Mouse (Mus musculus): ENCODE results near the gene Cxcl13. TPM values are rescaled to one million over a fixed set of nuclear protein-coding genes. Genes with fewer than 3 reads are reported as not detected.

Gene Cxcl13
- not detected in 2 replicates for polyA plus RNA-seq (2015; fragmentation: Nextera tagmentation; extraction: Ambion mirVana)

- H3K4me1 ChIP-seq: no peaks in the 10 kb centered on the region
- no peak for ATAC-seq
- H3K36me3 ChIP-seq (ENCODE audit: poor library complexity, severe bottlenecking): no peaks in the 10 kb centered on the region
- 67% methylated on average over 5 of the region's 5 CpGs for WGBS
- H3K4me2 ChIP-seq: no peak within 1 kb of the TSS
- H3K9ac ChIP-seq: no peak within 1 kb of the TSS
- no peaks in the 10 kb centered on the region for H3K27me3 ChIP-seq
- no peaks in the 10 kb centered on the region for H3K9me3 ChIP-seq (replicated peaks)
- no peak within 1 kb of the TSS for H3K27ac ChIP-seq
- H3K4me3 ChIP-seq: no peak within 1 kb of the TSS
Observed at GRCm38 (mm10) chr5:95956651-95957050, at the start of gene Cxcl13. Cxcl13 (plus strand) TSS chr5:95956951.

GRCm38 (mm10) chr5:95911006-95911405 lies 45.7 kb upstream of the Cxcl13 start:
- no peaks in the 10 kb centered on the region for H3K27me3 ChIP-seq
- H3K4me2 ChIP-seq: no peak overlapping the region
- H3K4me1 ChIP-seq: no peaks in the 10 kb centered on the region
- no peaks in the 10 kb centered on the region for H3K36me3 ChIP-seq (ENCODE audit: poor library complexity, severe bottlenecking)
- H3K9ac ChIP-seq: no peak overlapping the region
- 64% methylated on average over 1 of the region's 1 CpGs for WGBS
- no peaks in the 10 kb centered on the region for H3K9me3 ChIP-seq (replicated peaks)
- ATAC-seq: no peak
- no peak overlapping the region for H3K27ac ChIP-seq
- H3K4me3 ChIP-seq: no peak overlapping the region

GRCm38 (mm10) chr5:95918491-95918890 lies 38.3 kb upstream of the Cxcl13 start:
- no peak for ATAC-seq
- WGBS: 89% methylated on average over 6 of the region's 6 CpGs
- Histone ChIP-seq H3K4me1 (no peaks in the 10 kb centered on the region), H3K9ac (no peak overlapping the region), H3K27me3 (no peaks in the 10 kb centered on the region), H3K36me3 (ENCODE audit: poor library complexity, severe bottlenecking) (no peaks in the 10 kb centered on the region), H3K9me3 (replicated peaks) (no peaks in the 10 kb centered on the region), H3K4me3 (no peak overlapping the region), H3K4me2 (no peak overlapping the region), H3K27ac (no peak overlapping the region)

- Histone ChIP-seq H3K36me3 (ENCODE audit: poor library complexity, severe bottlenecking) (no peaks in the 10 kb centered on the region), H3K27me3 (no peaks in the 10 kb centered on the region), H3K9me3 (replicated peaks) (no peaks in the 10 kb centered on the region), H3K4me1 (no peaks in the 10 kb centered on the region), H3K4me3 (no peak overlapping the region), H3K4me2 (no peak overlapping the region), H3K9ac (no peak overlapping the region), H3K27ac (no peak overlapping the region)
- ATAC-seq: peak; percentile 75; the same call in 1 of the 2 replicates
- WGBS: 85% methylated on average over 6 of the region's 6 CpGs
Observed at GRCm38 (mm10) chr5:95924023-95924422, 32.7 kb upstream of the Cxcl13 start.

GRCm38 (mm10) chr5:95925204-95925930 lies 31.4 kb upstream of the Cxcl13 start:
- ATAC-seq: no peak
- no peaks in the 10 kb centered on the region for H3K4me1 ChIP-seq
- no peaks in the 10 kb centered on the region for H3K9me3 ChIP-seq (replicated peaks)
- no peak overlapping the region for H3K4me3 ChIP-seq
- no peak overlapping the region for H3K27ac ChIP-seq
- no peaks in the 10 kb centered on the region for H3K36me3 ChIP-seq (ENCODE audit: poor library complexity, severe bottlenecking)
- whole genome bisulfite sequencing: 91% methylated on average over 10 of the region's 10 CpGs
- H3K4me2 ChIP-seq: no peak overlapping the region
- H3K9ac ChIP-seq: no peak overlapping the region
- no peaks in the 10 kb centered on the region for H3K27me3 ChIP-seq

GRCm38 (mm10) chr5:95925931-95926263 lies 30.9 kb upstream of the Cxcl13 start:
- WGBS: 83% methylated on average over 1 of the region's 1 CpGs

GRCm38 (mm10) chr5:95935035-95935434 lies 21.7 kb upstream of the Cxcl13 start:
- Histone ChIP-seq H3K4me2 (no peak overlapping the region), H3K9me3 (replicated peaks) (no peaks in the 10 kb centered on the region)

More at GRCm38 (mm10) chr5:95925931-95926263, 30.9 kb upstream of the Cxcl13 start:
- no peak overlapping the region for H3K4me2 ChIP-seq
- no peak overlapping the region for H3K9ac ChIP-seq
- ATAC-seq: no peak
- no peaks in the 10 kb centered on the region for H3K27me3 ChIP-seq
- no peak overlapping the region for H3K27ac ChIP-seq
- H3K4me3 ChIP-seq: no peak overlapping the region
- H3K36me3 ChIP-seq (ENCODE audit: poor library complexity, severe bottlenecking): no peaks in the 10 kb centered on the region
- no peaks in the 10 kb centered on the region for H3K4me1 ChIP-seq
- no peaks in the 10 kb centered on the region for H3K9me3 ChIP-seq (replicated peaks)

GRCm38 (mm10) chr5:95936068-95936467 lies 20.7 kb upstream of the Cxcl13 start:
- Histone ChIP-seq H3K9ac (no peak overlapping the region), H3K27ac (no peak overlapping the region), H3K4me3 (no peak overlapping the region), H3K9me3 (replicated peaks) (no peaks in the 10 kb centered on the region), H3K36me3 (ENCODE audit: poor library complexity, severe bottlenecking) (no peaks in the 10 kb centered on the region), H3K4me2 (no peak overlapping the region), H3K4me1 (no peaks in the 10 kb centered on the region), H3K27me3 (no peaks in the 10 kb centered on the region)
- no peak for ATAC-seq
- 88% methylated on average over 5 of the region's 5 CpGs for WGBS

More at GRCm38 (mm10) chr5:95935035-95935434, 21.7 kb upstream of the Cxcl13 start:
- 81% methylated on average over 5 of the region's 5 CpGs for WGBS
- Histone ChIP-seq H3K9ac (no peak overlapping the region), H3K4me1 (no peaks in the 10 kb centered on the region), H3K27ac (no peak overlapping the region), H3K4me3 (no peak overlapping the region), H3K36me3 (ENCODE audit: poor library complexity, severe bottlenecking) (no peaks in the 10 kb centered on the region), H3K27me3 (no peaks in the 10 kb centered on the region)
- ATAC-seq: no peak

GRCm38 (mm10) chr5:95937129-95937528 lies 19.6 kb upstream of the Cxcl13 start:
- no peak overlapping the region for H3K9ac ChIP-seq
- H3K36me3 ChIP-seq (ENCODE audit: poor library complexity, severe bottlenecking): no peaks in the 10 kb centered on the region
- H3K4me3 ChIP-seq: no peak overlapping the region
- 63% methylated on average over 2 of the region's 2 CpGs for WGBS
- H3K4me2 ChIP-seq: no peak overlapping the region
- no peaks in the 10 kb centered on the region for H3K27me3 ChIP-seq
- no peaks in the 10 kb centered on the region for H3K4me1 ChIP-seq
- no peak overlapping the region for H3K27ac ChIP-seq
- no peak for ATAC-seq
- H3K9me3 ChIP-seq (replicated peaks): no peaks in the 10 kb centered on the region

GRCm38 (mm10) chr5:95938044-95938625 lies 18.6 kb upstream of the Cxcl13 start:
- 81% methylated on average over 11 of the region's 11 CpGs for whole genome bisulfite sequencing
- no peak overlapping the region for H3K4me2 ChIP-seq
- H3K4me3 ChIP-seq: no peak overlapping the region
- H3K27ac ChIP-seq: no peak overlapping the region
- no peak overlapping the region for H3K9ac ChIP-seq
- no peaks in the 10 kb centered on the region for H3K36me3 ChIP-seq (ENCODE audit: poor library complexity, severe bottlenecking)
- no peaks in the 10 kb centered on the region for H3K9me3 ChIP-seq (replicated peaks)
- no peaks in the 10 kb centered on the region for H3K27me3 ChIP-seq
- ATAC-seq: no peak
- H3K4me1 ChIP-seq: no peaks in the 10 kb centered on the region

GRCm38 (mm10) chr5:95940682-95941221 lies 16.0 kb upstream of the Cxcl13 start:
- Histone ChIP-seq H3K27me3 (no peaks in the 10 kb centered on the region), H3K4me3 (no peak overlapping the region), H3K4me2 (no peak overlapping the region), H3K27ac (no peak overlapping the region), H3K9me3 (replicated peaks) (no peaks in the 10 kb centered on the region), H3K4me1 (no peaks in the 10 kb centered on the region), H3K36me3 (ENCODE audit: poor library complexity, severe bottlenecking) (no peaks in the 10 kb centered on the region), H3K9ac (no peak overlapping the region)
- WGBS: 73% methylated on average over 4 of the region's 4 CpGs
- no peak for ATAC-seq

GRCm38 (mm10) chr5:95941562-95941961 lies 15.2 kb upstream of the Cxcl13 start:
- Histone ChIP-seq H3K9me3 (replicated peaks) (no peaks in the 10 kb centered on the region), H3K4me1 (no peaks in the 10 kb centered on the region), H3K27me3 (no peaks in the 10 kb centered on the region), H3K27ac (no peak overlapping the region), H3K36me3 (ENCODE audit: poor library complexity, severe bottlenecking) (no peaks in the 10 kb centered on the region), H3K4me3 (no peak overlapping the region), H3K4me2 (no peak overlapping the region), H3K9ac (no peak overlapping the region)
- WGBS: 84% methylated on average over 7 of the region's 7 CpGs
- no peak for ATAC-seq
